Mouse (Mus musculus) C2C12 (cell line): ENCODE measurements around the gene 1600002K03Rik. TPM values are rescaled to one million over a fixed set of nuclear protein-coding genes. Genes with fewer than 3 reads are reported as not detected.

Experiments used
- H3K27me3 ChIP-seq: one replicate; pipeline ENCODE4 v1.6.1; 2011; ENCODE audit not compliant: control insufficient read depth, insufficient read depth, insufficient read length
- H3K36me3 ChIP-seq: one replicate; pipeline ENCODE4 v1.6.1; 2011; ENCODE audit not compliant: control insufficient read depth, insufficient read depth
- H3K4me3 ChIP-seq: one replicate; pipeline ENCODE4 v1.5.1; 2011; ENCODE audit warnings: mild to moderate bottlenecking, control low read depth; ENCODE audit not compliant: poor library complexity, insufficient read depth, severe bottlenecking
- H3K79me2 ChIP-seq: one replicate; pipeline ENCODE4 v1.6.1; 2011; ENCODE audit not compliant: control insufficient read depth, insufficient read depth
- H3K79me3 ChIP-seq: one replicate; pipeline ENCODE4 v1.6.1; 2011; ENCODE audit warnings: low read depth, control low read depth
- H3ac ChIP-seq: one replicate; pipeline ENCODE3; 2011; ENCODE audit warnings: low read depth; ENCODE audit not compliant: control insufficient read depth, insufficient read length
- CEBPB ChIP-seq: IDR thresholded peaks from one replicate; pipeline ENCODE4 v1.6.1; 2011; ENCODE audit warnings: low read depth, mild to moderate bottlenecking, control low read depth, moderate library complexity
- CTCF ChIP-seq: IDR thresholded peaks from one replicate; pipeline ENCODE4 v1.5.1; 2011; ENCODE audit not compliant: control insufficient read depth, insufficient read depth, insufficient read length
- FOSL1 ChIP-seq: IDR thresholded peaks from one replicate; pipeline ENCODE4 v1.8.0; 2011; ENCODE audit warnings: mild to moderate bottlenecking, low read length; ENCODE audit not compliant: poor library complexity, insufficient read depth, severe bottlenecking
- MAX ChIP-seq: IDR thresholded peaks from one replicate; pipeline ENCODE4 v1.6.1; 2011; ENCODE audit warnings: mild to moderate bottlenecking, control low read depth
- MYOD1 ChIP-seq: IDR thresholded peaks from one replicate; pipeline ENCODE4 v1.6.1; 2011; ENCODE audit warnings: low read depth; ENCODE audit not compliant: control insufficient read depth, insufficient read length
- MYOG ChIP-seq: IDR thresholded peaks from one replicate; pipeline ENCODE4 v1.6.1; 2011; ENCODE audit not compliant: control insufficient read depth, insufficient read length; ENCODE audit errors: extremely low read depth
- USF1 ChIP-seq: IDR thresholded peaks from one replicate; pipeline ENCODE4 v1.6.1; 2011; ENCODE audit warnings: low read depth, mild to moderate bottlenecking, control low read depth, moderate library complexity
- polyA plus RNA-seq: library from polyadenylated mRNA; unstranded; fragments of >200 nt; fragmentation: generic; extraction: Trizol; gene quantifications from one replicate; pipeline ENCODE4 v1.2.1, GENCODE M21; 2012; ENCODE audit warnings: missing spikeins

Gene 1600002K03Rik
- polyA plus RNA-seq, 1 experiment: 33.4 TPM

DNA sequence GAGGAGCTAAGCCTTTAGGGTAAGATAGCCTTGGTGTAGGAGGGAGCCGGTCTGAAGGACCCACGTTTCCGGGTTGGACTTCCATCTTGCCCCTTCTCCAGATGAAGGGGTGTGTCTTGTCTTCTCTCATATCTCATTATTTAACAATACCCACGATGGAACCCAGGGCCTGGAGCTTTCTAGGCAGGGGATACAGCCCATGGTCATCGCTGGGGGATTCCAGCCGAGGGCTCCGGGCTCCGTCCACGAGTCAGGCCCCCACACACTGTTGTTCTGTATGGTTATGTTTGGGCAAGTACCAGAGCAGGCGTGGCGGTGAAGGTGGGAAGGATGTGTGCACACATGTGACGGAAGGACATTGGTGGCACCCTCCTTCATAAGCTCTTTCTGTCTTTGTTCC lies 28.6 kb upstream of the 1600002K03Rik start:
- Histone ChIP-seq H3K79me2 (peaks cover 56% of the 10 kb centered on the region), H3K36me3 (peaks cover 34% of the 10 kb centered on the region), H3ac (no peak overlapping the region), H3K4me3 (no peak overlapping the region), H3K79me3 (peaks cover 33% of the 10 kb centered on the region), H3K27me3 (no peaks in the 10 kb centered on the region)
- TF ChIP-seq CTCF (no peak), CEBPB (no peak)

DNA sequence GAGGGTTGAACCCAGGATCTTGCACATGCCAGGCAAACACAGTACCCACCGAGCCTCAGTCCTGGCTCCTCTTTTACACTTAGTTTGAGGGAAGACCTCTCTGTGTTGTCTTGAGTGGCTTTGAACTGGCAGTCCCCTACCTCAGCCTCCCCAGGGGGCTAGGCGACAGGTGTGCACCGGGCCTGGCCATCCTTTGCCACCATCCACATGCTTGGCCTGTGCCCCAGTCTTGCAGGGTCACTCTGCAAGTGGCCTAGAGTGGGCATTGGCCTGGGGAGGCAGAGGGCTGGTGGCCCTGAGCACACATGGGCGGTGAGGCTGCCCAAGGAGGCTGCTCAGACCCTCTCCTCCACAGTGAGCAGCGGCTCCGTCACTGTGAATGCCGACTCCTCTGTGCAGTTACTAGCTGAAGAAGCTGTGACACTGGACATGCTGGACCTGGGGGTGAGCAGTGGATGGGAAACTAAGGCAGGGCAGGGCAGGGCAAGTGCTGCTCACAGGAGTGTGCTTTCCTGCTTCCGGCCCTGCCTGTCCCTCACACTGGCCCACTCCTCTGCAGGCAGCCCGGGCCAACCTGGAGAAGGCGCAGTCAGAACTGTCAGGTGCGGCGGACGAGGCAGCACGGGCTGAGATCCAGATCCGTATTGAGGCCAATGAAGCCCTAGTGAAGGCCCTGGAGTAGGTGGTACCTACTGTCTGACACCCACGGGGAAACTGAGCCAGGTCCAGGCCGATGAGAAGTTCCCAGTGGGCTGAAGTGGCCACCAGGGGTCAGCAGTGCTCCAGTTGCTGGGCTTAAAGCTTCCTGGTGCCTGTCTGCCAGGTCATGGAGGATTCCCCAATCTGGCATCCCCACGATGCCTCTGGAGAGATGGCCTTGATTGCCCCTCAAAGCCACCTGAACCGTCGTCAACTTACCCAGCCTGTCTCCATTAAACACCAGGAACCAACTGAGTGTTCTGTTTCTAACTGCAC lies 27.6 kb upstream of the 1600002K03Rik start:
- Histone ChIP-seq H3K4me3 (no peak overlapping the region), H3K36me3 (peaks cover 40% of the 10 kb centered on the region)

DNA sequence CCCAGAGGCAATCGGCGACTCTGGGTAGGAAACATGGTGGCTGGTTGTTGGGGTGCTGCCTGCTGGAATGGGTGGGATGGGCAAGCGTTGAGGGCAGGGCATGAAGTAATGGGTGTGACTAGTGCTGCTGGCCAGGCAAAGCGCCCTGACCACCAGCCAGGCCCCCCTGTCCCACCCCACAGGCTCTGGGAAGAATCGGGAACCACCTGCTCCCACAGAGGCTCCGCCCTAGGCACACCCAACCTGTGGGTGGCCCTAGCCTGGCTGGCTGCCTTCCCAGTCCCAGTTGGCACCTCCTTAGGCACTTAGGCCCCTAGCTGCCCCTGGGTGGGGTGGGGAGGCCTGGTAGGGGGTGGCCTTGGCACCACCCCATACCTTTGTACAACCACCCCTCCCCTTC lies 26.8 kb upstream of the 1600002K03Rik start:
- Histone ChIP-seq H3K36me3 (peaks cover 47% of the 10 kb centered on the region), H3K27me3 (no peaks in the 10 kb centered on the region), H3K79me3 (peaks cover 46% of the 10 kb centered on the region), H3ac (no peak overlapping the region), H3K4me3 (no peak overlapping the region), H3K79me2 (peaks cover 74% of the 10 kb centered on the region)
- TF ChIP-seq FOSL1 (no peak), MYOG (no peak), CTCF (no peak), USF1 (no peak)

More for the DNA sequence above, 27.6 kb upstream of the 1600002K03Rik start:
- Histone ChIP-seq H3ac (peak overlapping the region; percentile 25), H3K79me3 (peaks cover 40% of the 10 kb centered on the region), H3K27me3 (no peaks in the 10 kb centered on the region), H3K79me2 (peaks cover 66% of the 10 kb centered on the region)
- TF ChIP-seq CTCF (peak; percentile 85), FOSL1 (no peak)

DNA sequence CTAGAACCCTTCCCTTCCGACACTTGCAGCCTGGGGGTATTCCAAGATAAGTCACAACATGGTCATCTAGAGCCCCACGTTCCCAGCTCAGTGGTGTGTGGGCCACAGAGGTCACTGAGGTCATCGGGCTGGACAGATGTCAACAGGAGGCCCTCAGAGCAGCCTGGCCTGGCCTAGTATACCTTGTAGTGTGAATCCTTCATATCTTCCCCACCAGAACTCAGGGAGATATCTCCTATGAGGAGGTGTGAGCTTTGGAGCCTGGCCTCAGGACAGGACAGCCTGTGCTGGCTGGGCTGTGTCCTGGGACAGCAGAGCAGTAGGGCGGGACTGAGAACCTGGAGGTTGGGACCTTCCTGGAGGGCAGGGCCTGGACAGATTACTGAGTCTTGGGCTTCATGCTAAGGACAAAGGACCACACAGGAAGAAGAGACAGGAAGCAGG lies 26.2 kb upstream of the 1600002K03Rik start:
- peaks cover 53% of the 10 kb centered on the region for H3K79me3 ChIP-seq
- peaks cover 81% of the 10 kb centered on the region for H3K79me2 ChIP-seq
- no peak overlapping the region for H3K4me3 ChIP-seq
- H3ac ChIP-seq: peak overlapping the region; percentile 36
- TF ChIP-seq FOSL1 (no peak), USF1 (no peak)
- H3K27me3 ChIP-seq: no peaks in the 10 kb centered on the region
- peaks cover 54% of the 10 kb centered on the region for H3K36me3 ChIP-seq

DNA sequence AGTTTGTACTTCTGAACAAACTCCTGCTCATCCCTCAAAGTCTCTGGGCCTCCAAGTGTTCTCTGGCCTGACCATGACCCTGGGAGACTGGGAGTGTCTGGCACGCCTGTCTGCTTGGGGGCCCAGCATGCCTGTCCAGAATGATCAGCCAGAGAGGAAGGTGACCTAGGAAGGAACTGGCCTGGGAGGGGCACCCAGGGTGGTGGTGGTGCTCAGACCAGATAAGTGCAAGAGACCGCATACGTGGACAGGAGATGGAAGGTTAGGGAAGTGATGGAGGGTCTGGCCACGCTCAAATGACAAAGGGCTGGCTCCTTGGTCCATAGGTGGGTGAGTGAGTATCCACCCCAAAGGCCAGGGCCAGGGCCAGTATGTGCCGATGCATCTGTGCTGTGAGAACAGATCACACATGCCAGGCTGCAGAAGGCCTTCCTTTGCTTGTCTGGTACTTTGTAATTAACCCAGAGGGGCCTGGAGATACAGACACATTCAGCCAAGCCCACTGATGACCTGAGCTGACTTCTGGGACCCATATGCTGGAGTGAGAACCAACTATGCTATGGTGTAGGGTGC lies 25.5 kb upstream of the 1600002K03Rik start:
- TF ChIP-seq MYOD1 (no peak), FOSL1 (no peak), CTCF (no peak), USF1 (no peak), MYOG (no peak), CEBPB (no peak), MAX (no peak)
- peaks cover 59% of the 10 kb centered on the region for H3K79me3 ChIP-seq
- H3K4me3 ChIP-seq: no peak overlapping the region

DNA sequence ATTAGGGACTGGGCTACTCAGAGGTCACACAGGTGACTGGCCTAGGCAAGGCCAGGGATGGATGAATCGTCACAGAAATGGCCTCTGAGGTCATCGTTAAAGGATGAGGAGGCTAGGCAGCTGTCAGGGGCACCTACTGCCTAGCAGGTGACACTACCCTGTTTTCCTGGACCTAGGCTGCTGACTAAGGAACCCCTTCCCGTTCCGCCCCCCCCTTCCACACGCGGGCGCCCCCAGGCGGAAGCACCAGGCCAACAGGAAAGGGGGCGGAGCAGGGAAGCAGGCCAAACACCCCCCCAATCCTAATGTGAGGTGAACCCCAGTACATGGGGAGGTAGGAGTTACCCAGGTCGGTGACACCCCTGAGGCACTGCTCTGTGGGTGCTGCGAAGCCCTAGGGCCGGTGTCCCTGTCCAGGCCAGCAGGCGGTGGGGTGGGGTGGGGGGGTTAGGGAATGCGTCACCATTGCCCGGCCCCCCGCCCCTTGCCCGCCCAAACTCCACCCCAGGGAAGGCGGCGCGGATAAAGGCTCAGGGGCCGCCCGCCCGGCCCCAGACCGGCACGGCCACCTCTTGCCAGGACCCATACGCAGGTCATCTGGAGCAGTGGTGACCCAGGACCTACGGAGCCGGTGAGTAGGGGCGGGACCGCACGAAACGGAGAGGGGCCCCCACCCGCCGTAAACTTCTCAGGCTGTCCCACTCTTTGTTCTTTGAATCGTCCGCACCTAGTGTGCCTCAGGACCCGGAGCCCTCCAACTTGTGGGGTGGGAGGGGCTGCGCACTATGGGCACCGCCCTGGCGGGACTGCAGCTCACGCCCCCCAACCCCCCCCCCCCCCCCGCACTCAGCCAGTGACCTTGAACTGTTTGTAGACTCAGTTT lies 24.8 kb upstream of the 1600002K03Rik start, which contains the start of gene Midn:
TSS of gene Midn (plus strand) at position 554 of the 883 bp plus-strand sequence.
- Histone ChIP-seq H3K36me3 (peaks cover 67% of the 10 kb centered on the region), H3ac (peak within 1 kb of the TSS; percentile 95), H3K79me2 (peaks cover 85% of the 10 kb centered on the region), H3K4me3 (peak within 1 kb of the TSS; percentile 93), H3K27me3 (no peaks in the 10 kb centered on the region), H3K79me3 (peaks cover 59% of the 10 kb centered on the region)
- TF ChIP-seq MYOD1 (peak; percentile 62), USF1 (no peak), CTCF (peak; percentile 64)

More for the DNA sequence above, 25.5 kb upstream of the 1600002K03Rik start:
- Histone ChIP-seq H3K27me3 (no peaks in the 10 kb centered on the region), H3K36me3 (peaks cover 60% of the 10 kb centered on the region), H3ac (peak overlapping the region; percentile 25), H3K79me2 (peaks cover 85% of the 10 kb centered on the region)
